Mouse (Mus musculus): ENCODE results near the gene Srpk1. TPM values are rescaled to one million over a fixed set of nuclear protein-coding genes. Genes with fewer than 3 reads are reported as not detected.

Srpk1 gene
- polyA plus RNA-seq, 1 experiment from 2014 or later, result 124 TPM

GRCm38 (mm10) chr17:28537881-28538280 is 84.6 kb downstream of the Srpk1 start:
- H3K9me3 ChIP-seq (ENCODE audit: control insufficient read depth, low read length), result no peaks in the 10 kb centered on the region
- ATAC-seq (ENCODE audit: insufficient number of reproducible peaks, low FRiP score, low TSS enrichment, low read depth), result no peak
- WGBS, result 47% methylated on average over 12 of the region's 12 CpGs
- H3K27me3 ChIP-seq (ENCODE audit: control insufficient read depth, insufficient read depth, low read length), result no peaks in the 10 kb centered on the region
- H3K4me3 ChIP-seq (ENCODE audit: low read depth, low read length), result no peak overlapping the region
- no peak overlapping the region for H3K4me2 ChIP-seq (ENCODE audit: low read depth, severe bottlenecking)
- no peaks in the 10 kb centered on the region for H3K36me3 ChIP-seq (ENCODE audit: control insufficient read depth, insufficient read depth, low read length)
- H3K9ac ChIP-seq (ENCODE audit: low read length), result no peak overlapping the region
- H3K4me1 ChIP-seq (ENCODE audit: control insufficient read depth, insufficient read depth, low read length), result no peaks in the 10 kb centered on the region
- DNase-seq (ENCODE audit: low spot score), result no peak
- no peak overlapping the region for H3K27ac ChIP-seq (replicated peaks; ENCODE audit: low read depth, low read length)

Small RNA genes lying within 50 kb of the gene (microRNA-seq; reads per million reads assigned to microRNA genes)
- gene Mir6969, result not detected

Other genes starting within 250 kb of the Srpk1 start
- 11.6 and 12.2 TPM in 2 replicates for gene Fkbp5, start 105.2 kb downstream of the Srpk1 start, polyA plus RNA-seq (2014; fragmentation: Nextera tagmentation; extraction: Ambion mirVana)
- not detected in 2 replicates for gene Armc12, start 91.9 kb downstream of the Srpk1 start, polyA plus RNA-seq (2014; fragmentation: Nextera tagmentation; extraction: Ambion mirVana)
- gene Clpsl2, start 73.3 kb downstream of the Srpk1 start, polyA plus RNA-seq (2014; fragmentation: Nextera tagmentation; extraction: Ambion mirVana), result not detected in 2 replicates
- not detected in 2 replicates for gene Clps, start 61.9 kb downstream of the Srpk1 start, polyA plus RNA-seq (2014; fragmentation: Nextera tagmentation; extraction: Ambion mirVana)
- 0.26 and 0.36 TPM in 2 replicates for gene Lhfpl5, start 47.1 kb downstream of the Srpk1 start, polyA plus RNA-seq (2014; fragmentation: Nextera tagmentation; extraction: Ambion mirVana)
- 0.43 and 0.61 TPM in 2 replicates for gene Slc26a8, start 67.5 kb upstream of the Srpk1 start, polyA plus RNA-seq (2014; fragmentation: Nextera tagmentation; extraction: Ambion mirVana)
- gene Mapk14, start 68.6 kb upstream of the Srpk1 start, polyA plus RNA-seq (2014; fragmentation: Nextera tagmentation; extraction: Ambion mirVana), result 51.5 and 53.8 TPM in 2 replicates
- 2.1 and 2.8 TPM in 2 replicates for gene AC170998.1, start 103.4 kb upstream of the Srpk1 start, polyA plus RNA-seq (2014; fragmentation: Nextera tagmentation; extraction: Ambion mirVana)
- 4.9 and 5.0 TPM in 2 replicates for gene Mapk13, start 146.6 kb upstream of the Srpk1 start, polyA plus RNA-seq (2014; fragmentation: Nextera tagmentation; extraction: Ambion mirVana)
- 9.6 and 12.4 TPM in 2 replicates for gene Brpf3, start 178.4 kb upstream of the Srpk1 start, polyA plus RNA-seq (2014; fragmentation: Nextera tagmentation; extraction: Ambion mirVana)
- gene Pnpla1, start 235.7 kb upstream of the Srpk1 start, polyA plus RNA-seq (2014; fragmentation: Nextera tagmentation; extraction: Ambion mirVana), result not detected in 2 replicates